ENCODE assay signal across 20 mouse cellular contexts in genomic region chr12:72583099-72583498, GRCm38 (mm10).
"Had no signal": no experiment of that assay in that cellular context is flagged by ENCODE, and none has a peak within 500 bp of the region (broad histone marks: within the 10 kb centered on the region; RNA-seq: fewer than 3 reads in every experiment).

No protein-coding gene starts in this region.

- H3K9me3 ChIP-seq: lung, embryonic 15.5 days; midbrain, embryonic 13.5 days; midbrain, embryonic 15.5 days; neural tube, embryonic 13.5 days; neural tube, embryonic 15.5 days had no signal

- H3K36me3 ChIP-seq: lung, embryonic 15.5 days had no signal

- H3K4me1 ChIP-seq: lung, embryonic 15.5 days; midbrain, embryonic 13.5 days; midbrain, embryonic 15.5 days; neural tube, embryonic 13.5 days; neural tube, embryonic 15.5 days had no signal

- H3K4me2 ChIP-seq: lung, embryonic 15.5 days; midbrain, embryonic 11.5 days; midbrain, embryonic 13.5 days; midbrain, embryonic 15.5 days; neural tube, embryonic 13.5 days; neural tube, embryonic 15.5 days had no signal

- H3K27me3 ChIP-seq: lung, embryonic 15.5 days; midbrain, embryonic 13.5 days; midbrain, embryonic 15.5 days; neural tube, embryonic 13.5 days; neural tube, embryonic 15.5 days had no signal

- H3K9ac ChIP-seq: lung, embryonic 15.5 days; midbrain, embryonic 13.5 days; midbrain, embryonic 15.5 days; neural tube, embryonic 13.5 days; neural tube, embryonic 15.5 days had no signal

- H3K27ac ChIP-seq: lung, embryonic 15.5 days; macrophage; midbrain, embryonic 13.5 days; midbrain, embryonic 15.5 days; neural tube, embryonic 13.5 days; neural tube, embryonic 15.5 days had no signal

- DNase-seq: lung, adult 2 months; lung, postnatal 14 days; lung, postnatal 36 days; retina, postnatal 1 day; right cerebral cortex, adult 18-20 months; right cerebral cortex, postnatal 25 days; right cerebral cortex, postnatal 4 days; spleen, adult 18-20 months; thymus, adult 18-20 months; thymus, postnatal 14 days; thymus, postnatal 36 days had no signal

- H3K4me3 ChIP-seq: lung, embryonic 15.5 days; midbrain, embryonic 13.5 days; midbrain, embryonic 15.5 days; myocyte; neural tube, embryonic 13.5 days; neural tube, embryonic 15.5 days had no signal

- ATAC-seq: lung, postnatal 0 days; midbrain, embryonic 13.5 days; midbrain, embryonic 15.5 days had no signal
